Mouse (Mus musculus) heart, embryonic 14.5 days (tissue): ENCODE measurements at regions not wholly inside any gene's neighbourhood (a gene's known extent, or its start where the extent isn't known, plus 50 kb on each side); places are given as distances from the start of the nearest gene placed in this dataset.
"Not testable (repeated sequence)": the region's sequence is repeated elsewhere in the genome, so short reads cannot be mapped to it uniquely, and the experiment has no call there.

Experiments
- ATAC-seq: fragments of 200-750 bp; cut with Nextera tagmentation; 2 replicates; pipeline ENCODE4 v1.8.0; 2017; ENCODE audit warnings: low read depth, moderate TSS enrichment; ENCODE audit not compliant: insufficient number of reproducible peaks, insufficient read depth, low FRiP score
- H3K27ac ChIP-seq, 2 experiments: fragments of 200-500 bp in 1 of 2; fragments of 300-500 bp in 1 of 2; sonication (generic) in 1 of 2; replicated peaks in 1 of 2; 2 replicates each; pipeline ENCODE4 v1.5.1; 2012 to 2014; ENCODE audit warnings: low read depth in 2 of 2, low read length in 2 of 2, control low read depth in 1 of 2, mild to moderate bottlenecking in 1 of 2, mixed read lengths in 1 of 2; ENCODE audit not compliant: control insufficient read depth in 1 of 2, insufficient read depth in 1 of 2
- H3K27me3 ChIP-seq: fragments of 300-500 bp; sonication (generic); 2 replicates; pipeline ENCODE4 v1.6.1; 2014; ENCODE audit warnings: mild to moderate bottlenecking, low read length, control low read depth; ENCODE audit not compliant: control insufficient read depth, insufficient read depth
- H3K36me3 ChIP-seq: fragments of 300-500 bp; sonication (generic); 2 replicates; pipeline ENCODE4 v1.6.1; 2014; ENCODE audit warnings: mild to moderate bottlenecking, control low read depth, low read length, mixed read lengths; ENCODE audit not compliant: control insufficient read depth, insufficient read depth
- H3K4me1 ChIP-seq, 2 experiments: fragments of 200-500 bp in 1 of 2; fragments of 300-500 bp in 1 of 2; sonication (generic) in 1 of 2; 2 replicates each; pipeline ENCODE4 v1.6.1; 2012 to 2014; ENCODE audit warnings: low read length in 2 of 2, control low read depth in 1 of 2, mixed read lengths in 1 of 2; ENCODE audit not compliant: control insufficient read depth in 2 of 2, insufficient read depth in 2 of 2
- H3K4me2 ChIP-seq: fragments of 300-500 bp; sonication (generic); 2 replicates; pipeline ENCODE4 v1.6.1; 2014; ENCODE audit warnings: mild to moderate bottlenecking, low read length
- H3K4me3 ChIP-seq, 2 experiments: fragments of 200-500 bp in 1 of 2; fragments of 300-500 bp in 1 of 2; sonication (generic) in 1 of 2; 2 replicates each; pipeline ENCODE4 v1.5.1; 2012 to 2014; ENCODE audit warnings: low read length in 2 of 2, mild to moderate bottlenecking in 2 of 2, control low read depth in 1 of 2, low read depth in 1 of 2, moderate library complexity in 1 of 2; ENCODE audit not compliant: control insufficient read depth in 1 of 2, insufficient read depth in 1 of 2
- H3K9ac ChIP-seq: fragments of 300-500 bp; sonication (generic); 2 replicates; pipeline ENCODE4 v1.6.1; 2014; ENCODE audit warnings: mild to moderate bottlenecking, low read length
- H3K9me3 ChIP-seq: fragments of 300-500 bp; sonication (generic); 2 replicates; pipeline ENCODE4 v1.6.1; 2016; ENCODE audit warnings: low read length, control low read depth; ENCODE audit not compliant: control insufficient read depth
- WGBS: fragments of 180-500 bp; shearing (Covaris S2); extraction: QIAGEN DNeasy Blood & Tissue Kit; methylation state at CpG from one replicate; pipeline ENCODE4 v1.1.7; 2014; 5-methylcytosine and 5-hydroxymethylcytosine counted together

DNA sequence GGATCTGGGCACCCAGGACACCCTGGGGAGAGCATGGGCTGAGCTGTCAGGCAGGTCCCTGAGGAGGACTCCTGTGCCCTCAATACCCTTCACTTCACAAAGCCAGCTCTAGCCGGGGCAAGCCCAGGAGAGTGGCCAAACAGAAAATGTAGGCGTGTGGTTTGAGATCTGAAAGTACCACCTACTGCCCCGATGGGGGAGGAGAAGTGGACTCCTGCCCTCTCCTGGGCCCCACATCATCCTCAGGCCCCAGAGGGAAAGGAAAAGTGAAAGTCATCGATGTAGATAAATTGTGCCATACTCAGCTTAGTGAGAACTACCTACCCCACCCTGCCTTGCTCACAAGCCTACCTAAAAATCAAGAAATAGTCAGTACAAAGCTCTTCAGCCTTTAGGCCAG lies 69.7 kb downstream of the Vcpkmt start:
- no peak overlapping the region for H3K4me3 ChIP-seq
- no peaks in the 10 kb centered on the region for H3K9me3 ChIP-seq
- WGBS = 38% methylated on average over 4 of the region's 4 CpGs
- no peak overlapping the region for H3K4me2 ChIP-seq
- H3K27ac ChIP-seq = no peak overlapping the region; a peak in 1 of 4 replicates
- H3K27me3 ChIP-seq = no peaks in the 10 kb centered on the region
- peaks cover 10 to 17% of the 10 kb centered on the region in 2 experiments for H3K4me1 ChIP-seq
- H3K36me3 ChIP-seq = no peaks in the 10 kb centered on the region
- H3K9ac ChIP-seq = no peak overlapping the region
- ATAC-seq = no peak

DNA sequence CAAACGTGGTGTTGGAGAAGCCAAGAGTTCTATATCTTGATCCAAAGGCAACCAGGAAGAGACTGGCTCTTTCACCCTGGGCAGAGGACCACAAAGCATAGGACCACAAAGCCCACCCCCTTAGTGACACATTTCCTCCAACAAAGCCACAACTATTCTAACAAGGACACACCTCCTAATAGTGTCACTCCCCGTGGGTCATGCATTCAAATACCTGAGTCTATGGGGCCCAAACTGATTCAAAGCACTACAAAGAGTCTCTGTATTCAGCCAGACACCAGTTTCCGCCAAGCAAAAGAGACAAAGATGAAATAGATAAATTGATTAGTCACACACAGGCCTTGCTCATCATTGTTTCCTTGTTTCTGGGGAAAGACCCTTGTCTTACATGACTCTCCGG lies 72.1 kb downstream of the Vcpkmt start:
- no peak overlapping the region for H3K4me3 ChIP-seq
- H3K4me1 ChIP-seq = peaks cover 8 to 15% of the 10 kb centered on the region in 2 experiments
- WGBS = 66% methylated on average over 4 of the region's 4 CpGs
- no peaks in the 10 kb centered on the region for H3K9me3 ChIP-seq
- no peak overlapping the region for H3K4me2 ChIP-seq
- H3K27me3 ChIP-seq = no peaks in the 10 kb centered on the region
- no peaks in the 10 kb centered on the region for H3K36me3 ChIP-seq
- no peak overlapping the region for H3K27ac ChIP-seq
- no peak for ATAC-seq
- H3K9ac ChIP-seq = no peak overlapping the region

DNA sequence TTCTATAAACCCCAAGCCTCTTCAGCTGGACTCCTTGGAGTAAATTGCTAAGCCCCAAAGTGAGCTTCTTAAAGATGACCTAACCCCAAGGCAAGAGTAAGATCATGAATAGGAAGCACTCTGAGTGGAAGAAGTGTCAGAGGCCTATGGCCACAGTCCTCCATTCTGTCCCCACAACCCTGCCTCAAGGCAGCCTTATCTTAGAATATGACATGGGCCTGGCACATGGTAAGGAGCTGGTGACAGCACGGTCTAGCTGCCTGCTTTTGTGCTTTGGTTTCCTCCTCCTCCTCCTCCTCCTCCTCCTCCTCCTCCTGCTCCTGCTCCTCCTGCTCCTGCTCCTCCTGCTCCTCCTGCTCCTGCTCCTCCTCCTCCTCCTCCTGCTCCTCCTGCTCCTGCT lies 73.6 kb downstream of the Vcpkmt start:
- not testable (repeated sequence) for ATAC-seq, H3K4me3 ChIP-seq, H3K9ac ChIP-seq, H3K27me3 ChIP-seq, H3K36me3 ChIP-seq, H3K4me2 ChIP-seq, H3K4me1 ChIP-seq, H3K27ac ChIP-seq, H3K9me3 ChIP-seq
- 17% methylated on average over 1 of the region's 1 CpGs for WGBS

DNA sequence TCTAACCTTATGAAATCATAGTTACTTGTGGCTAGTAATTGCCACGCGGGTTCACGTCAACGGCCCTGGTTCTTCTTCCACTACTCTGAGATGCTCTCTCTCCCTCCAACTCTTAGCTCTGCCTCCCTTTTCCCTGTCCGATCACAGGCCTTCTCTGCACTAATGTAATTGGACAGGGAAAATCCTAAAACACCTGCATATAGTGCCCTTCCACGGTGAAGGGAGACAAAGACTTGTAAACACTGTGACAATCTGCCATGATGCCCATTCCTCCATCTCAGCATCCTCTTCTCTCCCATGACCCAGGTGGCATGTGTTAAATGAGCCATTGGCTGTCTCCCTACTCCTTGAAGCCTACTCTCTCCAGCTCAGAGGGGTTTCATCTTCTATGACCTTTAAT lies 74.9 kb downstream of the Vcpkmt start:
- WGBS = 95% methylated on average over 6 of the region's 6 CpGs
- Histone ChIP-seq H3K27me3 (no peaks in the 10 kb centered on the region), H3K4me2 (no peak overlapping the region), H3K4me1 (peaks cover under 1 to 2% of the 10 kb centered on the region in 2 experiments; a peak in 3 of 4 replicates), H3K9me3 (no peaks in the 10 kb centered on the region), H3K4me3 (no peak overlapping the region), H3K36me3 (no peaks in the 10 kb centered on the region), H3K9ac (no peak overlapping the region), H3K27ac (no peak overlapping the region)
- ATAC-seq = no peak

DNA sequence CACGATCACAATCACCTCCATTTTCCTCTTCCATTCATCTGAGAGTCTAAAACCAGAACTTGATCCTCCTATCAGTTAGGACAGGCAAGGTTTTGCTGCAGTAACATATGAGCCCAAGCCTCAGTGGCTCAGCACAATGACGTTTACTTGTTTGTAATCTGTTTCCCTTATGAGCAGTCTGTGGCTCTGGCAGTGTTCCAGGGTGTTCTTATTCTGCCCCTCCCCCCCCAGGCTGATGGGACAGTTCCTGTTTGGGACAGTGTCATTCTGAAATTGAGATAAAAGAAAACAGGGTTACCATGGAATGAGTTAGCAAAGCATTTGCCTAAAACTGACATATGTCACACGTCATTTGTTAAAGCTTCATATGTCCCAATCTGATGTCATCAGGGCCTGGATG lies 75.5 kb downstream of the Vcpkmt start:
- no peak for ATAC-seq
- Histone ChIP-seq H3K4me2 (no peak overlapping the region), H3K27ac (no peak overlapping the region), H3K9me3 (no peaks in the 10 kb centered on the region), H3K4me1 (peaks cover 6 to 8% of the 10 kb centered on the region in 2 experiments; a peak in 3 of 4 replicates), H3K4me3 (no peak overlapping the region), H3K27me3 (no peaks in the 10 kb centered on the region), H3K9ac (no peak overlapping the region), H3K36me3 (no peaks in the 10 kb centered on the region)
- WGBS = 63% methylated on average over 3 of the region's 3 CpGs

DNA sequence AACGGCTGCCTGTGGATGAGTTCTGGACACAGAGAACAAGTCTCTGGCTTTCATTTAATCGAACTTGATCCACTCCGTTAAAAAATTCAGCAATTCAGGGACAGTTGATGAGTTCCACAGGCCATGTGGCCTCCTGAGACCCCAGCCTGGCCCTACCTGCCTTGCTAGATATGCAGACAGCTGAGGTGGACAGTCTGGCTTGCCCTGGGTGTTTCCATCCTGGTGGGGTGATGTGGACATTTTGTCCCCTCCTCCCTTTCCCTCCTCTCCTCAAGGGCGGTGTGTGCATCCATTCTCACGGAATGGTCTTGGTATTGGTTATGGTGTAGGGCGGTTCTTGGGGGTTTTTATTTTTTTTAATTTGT lies 80.1 kb downstream of the Vcpkmt start:
- 58% methylated on average over 6 of the region's 6 CpGs for WGBS
- Histone ChIP-seq H3K9ac (peak overlapping the region; percentile 60), H3K27ac (peak overlapping the region; percentile 94 to 98), H3K4me1 (peaks cover 19 to 24% of the 10 kb centered on the region in 2 experiments), H3K36me3 (no peaks in the 10 kb centered on the region), H3K9me3 (no peaks in the 10 kb centered on the region), H3K27me3 (no peaks in the 10 kb centered on the region), H3K4me3 (no peak overlapping the region), H3K4me2 (peak overlapping the region; percentile 48)
- ATAC-seq = no peak

DNA sequence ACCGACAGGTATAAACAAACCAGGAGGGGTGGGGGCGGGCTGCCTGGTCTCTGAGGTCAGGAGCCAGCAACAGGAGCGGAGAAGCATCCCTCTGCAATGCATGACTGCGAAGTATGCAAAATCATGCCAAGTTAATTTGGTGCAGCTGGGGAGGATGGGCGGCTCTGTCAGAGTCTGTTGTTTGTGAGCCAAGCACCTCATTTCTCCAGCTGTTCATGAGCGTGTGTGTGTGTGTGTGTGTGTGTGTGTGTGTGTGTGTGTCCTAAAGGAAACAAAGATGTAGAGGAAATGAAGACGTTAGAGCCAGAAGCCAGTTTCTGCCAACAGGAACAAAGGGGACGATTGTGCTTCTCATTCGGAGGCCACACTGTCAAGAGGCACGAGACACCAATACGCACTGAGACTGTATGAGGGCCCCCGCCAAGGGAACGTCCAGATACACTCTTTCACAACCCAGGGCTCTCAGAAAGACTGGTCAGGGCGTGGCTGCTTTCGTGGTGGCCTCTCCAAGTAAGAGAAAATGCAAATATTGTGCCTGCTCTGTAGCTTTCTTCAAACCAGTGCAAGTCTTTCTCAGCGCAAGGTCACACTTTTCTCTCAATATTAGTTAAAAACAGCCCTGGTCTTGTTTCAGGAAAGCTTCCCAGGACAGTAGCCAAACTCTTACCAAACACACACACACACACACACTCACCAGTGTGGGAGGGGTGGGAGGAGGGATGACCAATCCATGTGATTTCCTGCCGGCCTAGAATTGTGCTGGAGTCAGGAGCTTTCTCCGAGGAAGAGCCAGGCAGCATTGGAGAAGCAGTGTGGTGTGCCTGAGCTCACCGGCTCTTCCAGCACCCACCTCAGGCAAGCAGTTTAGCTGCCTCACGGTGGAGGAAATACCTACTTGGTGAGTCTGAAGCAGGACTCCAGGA lies 80.8 kb downstream of the Vcpkmt start:
- 33% methylated on average over 20 of the region's 20 CpGs for WGBS
- peak; percentile 74 for ATAC-seq
- no peaks in the 10 kb centered on the region for H3K36me3 ChIP-seq
- H3K27me3 ChIP-seq = no peaks in the 10 kb centered on the region
- no peak overlapping the region for H3K4me3 ChIP-seq
- H3K27ac ChIP-seq = peak overlapping the region; percentile 94 to 98
- H3K4me2 ChIP-seq = peak overlapping the region; percentile 48
- H3K9me3 ChIP-seq = no peaks in the 10 kb centered on the region
- H3K4me1 ChIP-seq = peaks cover 25 to 29% of the 10 kb centered on the region in 2 experiments
- peak overlapping the region; percentile 60 for H3K9ac ChIP-seq
